Comparison of ENCODE assay signal across 21 mouse cellular contexts in genomic region chr4:132735389-132735788, GRCm38 (mm10). TPM values are rescaled to one million over a fixed set of nuclear protein-coding genes. Genes with fewer than 3 reads are reported as not detected.
A peak's percentile ranks its signal among the peaks of the same experiment; 100 is the strongest.
DNase-seq lines count a peak whose midpoint lies in the region; TF ChIP-seq lines count a peak whose summit lies in the region.
"Had no signal": no experiment of that assay in that cellular context is flagged by ENCODE, and none has a peak within 500 bp of the region (broad histone marks: within the 10 kb centered on the region; RNA-seq: fewer than 3 reads in every experiment).

No protein-coding gene starts in this region.

- peak; percentile 33 for DNase-seq in right cerebral cortex, adult 18-20 months
- no peak for DNase-seq in right cerebral cortex, postnatal 36 days (ENCODE audit: low spot score in 2 of 2)
- no peak for DNase-seq in ES-E14 (ENCODE audit: low read depth, low spot score)
- peak; percentile 72 for DNase-seq in NIH3T3 (ENCODE audit: low read depth)
- DNase-seq in left cerebral cortex, adult 18-20 months (ENCODE audit: low spot score in 2 of 2): no peak
- no peak for DNase-seq in T-cell, adult 2 months (ENCODE audit: low spot score)
- DNase-seq in spleen, postnatal 36 days (ENCODE audit: low spot score in 2 of 2): no peak
- DNase-seq: adrenal gland, postnatal 10 days; adrenal gland, postnatal 36 days; cerebellum, adult 11 months; cerebellum, adult 2 months; cerebellum, adult 9-11 months; cerebellum, postnatal 25 days; forebrain, postnatal 0 days; gastrocnemius, adult 2 months; gastrocnemius, postnatal 14 days; heart, adult 11 months had no signal

- H3K4me1 ChIP-seq in ES-E14 (ENCODE audit: control insufficient read depth in 2 of 2, insufficient read depth in 2 of 2, low read length in 2 of 2, poor library complexity in 1 of 2): peaks cover 6 to 17% of the 10 kb centered on the region in 2 experiments; a peak in 3 of 4 replicates
- H3K4me1 ChIP-seq: embryonic facial prominence, embryonic 12.5 days had no signal

- H3K9me3 ChIP-seq in ES-E14 (ENCODE audit: control insufficient read depth, insufficient read depth, low read depth, low read length): no peaks in the 10 kb centered on the region
- H3K9me3 ChIP-seq: embryonic facial prominence, embryonic 12.5 days; embryonic facial prominence, embryonic 15.5 days; hindbrain, embryonic 12.5 days; hindbrain, embryonic 15.5 days had no signal

- peaks cover 8% of the 10 kb centered on the region for H3K36me3 ChIP-seq in ES-E14 (ENCODE audit: control insufficient read depth, insufficient read depth, low read length, poor library complexity, severe bottlenecking)
- H3K36me3 ChIP-seq: embryonic facial prominence, embryonic 12.5 days; embryonic facial prominence, embryonic 15.5 days; hindbrain, embryonic 12.5 days; hindbrain, embryonic 15.5 days had no signal

- in situ Hi-C loops in ES-E14 (cut with MboI; ENCODE audit: low sequenced_read_pairs in 2 of 2, unreplicated experiment in 2 of 2): no loop called here

- peak overlapping the region; percentile 79; the same call in 1 of the 2 replicates for H3K9ac ChIP-seq in ES-E14 (ENCODE audit: insufficient read depth, low read depth, low read length, poor library complexity, severe bottlenecking)
- H3K9ac ChIP-seq: embryonic facial prominence, embryonic 12.5 days; embryonic facial prominence, embryonic 15.5 days; forebrain, postnatal 0 days; hindbrain, embryonic 12.5 days; hindbrain, embryonic 15.5 days had no signal

- peak overlapping the region; percentile 14 to 51; a peak in 3 of 4 replicates for H3K4me3 ChIP-seq in ES-E14 (ENCODE audit: insufficient read depth in 1 of 2, low read depth in 1 of 2, low read length in 2 of 2, poor library complexity in 1 of 2, severe bottlenecking in 1 of 2)
- H3K4me3 ChIP-seq: embryonic facial prominence, embryonic 12.5 days; embryonic facial prominence, embryonic 15.5 days; gastrocnemius, adult 2 months; hindbrain, embryonic 12.5 days; hindbrain, embryonic 15.5 days had no signal

- peak overlapping the region; percentile 77 for H3K27ac ChIP-seq in ES-E14 (ENCODE audit: insufficient read depth, low read depth, low read length, poor library complexity, severe bottlenecking)
- H3K27ac ChIP-seq: embryonic facial prominence, embryonic 12.5 days; embryonic facial prominence, embryonic 15.5 days; gastrocnemius, adult 2 months; hindbrain, embryonic 12.5 days; hindbrain, embryonic 15.5 days had no signal

TF ChIP-seq in ES-E14, 5 proteins besides CTCF, POLR2A, EP300 and RAD21:
- peak; percentile 78 for TF ChIP-seq MAFK (IDR thresholded peaks at IDR 0.05; ENCODE audit: insufficient read depth, low read depth, low read length)
- TF ChIP-seq HCFC1 (IDR thresholded peaks at IDR 0.05; ENCODE audit: borderline replicate concordance, insufficient read depth, low read length): no peak
- TF ChIP-seq ZC3H11A (IDR thresholded peaks at IDR 0.05; ENCODE audit: borderline replicate concordance, low read depth, low read length): no peak

RNA-seq across cellular contexts. Expression of gene Xkr8, which starts 3.0 kb away (rescaled TPM):
- 9.6 and 15.5 TPM in 2 replicates for total RNA-seq in ES-E14 (2012; rRNA removed)
- 1 to 10 TPM; 4.7 to 6.9 TPM for total RNA-seq in left cerebral cortex, adult 18-20 months (2021)

RNA-seq across cellular contexts. Expression of gene Smpdl3b, which starts 21.7 kb away (rescaled TPM):
- total RNA-seq in ES-E14 (2012; rRNA removed): 28.9 and 40.2 TPM in 2 replicates
- total RNA-seq in left cerebral cortex, adult 18-20 months (2021): 1 to 10 TPM; 5.8 to 6.1 TPM

RNA-seq across cellular contexts. Expression of gene Rpa2, which starts 32.7 kb away (rescaled TPM):
- total RNA-seq in ES-E14 (2012; rRNA removed): 105 and 112 TPM in 2 replicates
- 10 to 100 TPM; 15.4 to 16.5 TPM for total RNA-seq in left cerebral cortex, adult 18-20 months (2021)

Comparison
In these comparisons a context has a peak if more than half of its experiments do, and no peak if none do; other contexts are left out.
1. DNase-seq: peak in right cerebral cortex, adult 18-20 months (single experiment) and NIH3T3 (single experiment); none in right cerebral cortex, postnatal 36 days (0 of 2), ES-E14 (single experiment), left cerebral cortex, adult 18-20 months (0 of 2), T-cell, adult 2 months (single experiment) and spleen, postnatal 36 days (0 of 2).